Comparison of ENCODE assay signal across 27 mouse cellular contexts in the genomic region with DNA sequence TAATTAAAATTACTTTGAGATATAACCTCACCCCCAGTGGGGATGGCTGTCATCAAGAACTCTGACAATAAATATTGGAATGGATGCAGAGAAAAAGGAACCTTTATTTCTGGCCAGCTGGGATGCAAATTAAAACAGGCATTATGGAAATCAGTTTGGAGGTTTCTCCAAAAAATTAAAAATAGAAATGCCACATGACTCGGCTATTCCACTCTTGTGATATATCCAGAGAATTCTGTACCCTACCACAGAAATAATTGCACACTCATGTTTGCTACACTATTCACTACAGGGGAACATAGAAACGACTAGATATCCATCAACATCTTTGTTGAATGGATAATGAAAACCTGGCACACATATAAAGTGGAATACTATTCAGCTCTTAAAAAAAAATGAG. TPM values are rescaled to one million over a fixed set of nuclear protein-coding genes. Genes with fewer than 3 reads are reported as not detected.
A peak's percentile ranks its signal among the peaks of the same experiment; 100 is the strongest.
DNase-seq lines count a peak whose midpoint lies in the region; ATAC-seq and TF ChIP-seq lines count a peak whose summit lies in the region.
"Had no signal": no experiment of that assay in that cellular context is flagged by ENCODE, and none has a peak within 500 bp of the region (broad histone marks: within the 10 kb centered on the region; RNA-seq: fewer than 3 reads in every experiment).

No protein-coding gene starts in this region.

- no peak for TF ChIP-seq CTCF in bone marrow macrophage, adult 2 months (IDR thresholded peaks at IDR 0.05; ENCODE audit: low read depth, low read length)

- TF ChIP-seq POLR2A in bone marrow macrophage, adult 2 months (IDR thresholded peaks at IDR 0.05; ENCODE audit: borderline replicate concordance, low read depth, low read length): no peak

- H3K27ac ChIP-seq in forebrain, embryonic 16.5 days (ENCODE audit: low read length): no peak overlapping the region
- H3K27ac ChIP-seq in forebrain, embryonic 15.5 days (replicated peaks): no peak overlapping the region
- peak overlapping the region; percentile 70 for H3K27ac ChIP-seq in bone marrow macrophage, adult 2 months (ENCODE audit: insufficient read depth, low read depth, low read length)
- H3K27ac ChIP-seq: embryonic facial prominence, embryonic 13.5 days; embryonic facial prominence, embryonic 15.5 days; forebrain, embryonic 10.5 days; forebrain, embryonic 12.5 days had no signal

- WGBS in forebrain, embryonic 16.5 days: 57% methylated on average over 2 of the region's 2 CpGs
- WGBS in forebrain, embryonic 15.5 days: 59% methylated on average over 2 of the region's 2 CpGs

- no peak for DNase-seq in frontal cortex, postnatal 25 days (ENCODE audit: low spot score in 2 of 2)
- DNase-seq in telencephalon, adult 2 months (ENCODE audit: low read depth, low spot score): peak; percentile 12
- no peak for DNase-seq in embryo, embryonic 10 days (ENCODE audit: low spot score)
- DNase-seq: adrenal gland, adult 8-10 months; adrenal gland, postnatal 14 days; adrenal gland, postnatal 36 days; B cell, adult 2 months; cerebellum, adult 11-12 months; cerebellum, adult 2 months; cerebellum, adult 9-10 months; cerebellum, postnatal 10 days; cerebellum, postnatal 25 days; embryo, embryonic 11 days had no signal

- no peaks in the 10 kb centered on the region for H3K36me3 ChIP-seq in forebrain, embryonic 16.5 days (ENCODE audit: control insufficient read depth, insufficient read depth)
- no peaks in the 10 kb centered on the region for H3K36me3 ChIP-seq in forebrain, embryonic 15.5 days
- H3K36me3 ChIP-seq: embryonic facial prominence, embryonic 13.5 days; embryonic facial prominence, embryonic 15.5 days; forebrain, embryonic 10.5 days; forebrain, embryonic 12.5 days; G1E had no signal

- H3K4me3 ChIP-seq in forebrain, embryonic 16.5 days (replicated peaks; ENCODE audit: low read length): no peak overlapping the region
- no peak overlapping the region for H3K4me3 ChIP-seq in forebrain, embryonic 15.5 days
- H3K4me3 ChIP-seq in bone marrow macrophage, adult 2 months (ENCODE audit: insufficient read depth, low read length): no peak overlapping the region
- H3K4me3 ChIP-seq: embryonic facial prominence, embryonic 13.5 days; embryonic facial prominence, embryonic 15.5 days; erythroblast, embryonic 14.5 days; forebrain, embryonic 10.5 days; forebrain, embryonic 12.5 days had no signal

- ATAC-seq in forebrain, embryonic 16.5 days: peak; percentile 50; the same call in 1 of the 2 replicates
- ATAC-seq in forebrain, embryonic 15.5 days (replicated peaks): no peak
- ATAC-seq in frontal cortex, adult (ENCODE audit: low TSS enrichment): peak; percentile 88
- ATAC-seq: activated CD4-positive, CD25-positive, alpha-beta regulatory T cell, adult 4 months; CD4-positive, CD25-positive, alpha-beta regulatory T cell, adult 4 months; Patski had no signal

- H3K9me3 ChIP-seq in forebrain, embryonic 16.5 days (ENCODE audit: control insufficient read depth, low read length): peaks cover 2% of the 10 kb centered on the region; the same call in 1 of the 2 replicates
- no peaks in the 10 kb centered on the region for H3K9me3 ChIP-seq in forebrain, embryonic 15.5 days
- H3K9me3 ChIP-seq: embryonic facial prominence, embryonic 13.5 days; embryonic facial prominence, embryonic 15.5 days; forebrain, embryonic 10.5 days; forebrain, embryonic 12.5 days had no signal

- H3K4me2 ChIP-seq in forebrain, embryonic 16.5 days (ENCODE audit: low read length): no peak overlapping the region
- H3K4me2 ChIP-seq in forebrain, embryonic 15.5 days (replicated peaks): no peak overlapping the region
- H3K4me2 ChIP-seq: embryonic facial prominence, embryonic 13.5 days; embryonic facial prominence, embryonic 15.5 days; forebrain, embryonic 12.5 days had no signal

- H3K4me1 ChIP-seq in forebrain, embryonic 16.5 days (replicated peaks; ENCODE audit: control insufficient read depth, insufficient read depth, low read length): no peaks in the 10 kb centered on the region
- H3K4me1 ChIP-seq in forebrain, embryonic 15.5 days: no peaks in the 10 kb centered on the region
- peaks cover 23% of the 10 kb centered on the region for H3K4me1 ChIP-seq in bone marrow macrophage, adult 2 months (ENCODE audit: control insufficient read depth, insufficient read depth, low read length)
- H3K4me1 ChIP-seq: embryonic facial prominence, embryonic 13.5 days; embryonic facial prominence, embryonic 15.5 days; forebrain, embryonic 12.5 days had no signal

- H3K9ac ChIP-seq in forebrain, embryonic 16.5 days (replicated peaks; ENCODE audit: low read depth, low read length): no peak overlapping the region
- no peak overlapping the region for H3K9ac ChIP-seq in forebrain, embryonic 15.5 days (replicated peaks)
- H3K9ac ChIP-seq: embryonic facial prominence, embryonic 13.5 days; embryonic facial prominence, embryonic 15.5 days; forebrain, embryonic 12.5 days had no signal

- H3K27me3 ChIP-seq in forebrain, embryonic 16.5 days (replicated peaks; ENCODE audit: control insufficient read depth, insufficient read depth, low read length): no peaks in the 10 kb centered on the region
- H3K27me3 ChIP-seq in forebrain, embryonic 15.5 days: no peaks in the 10 kb centered on the region
- H3K27me3 ChIP-seq: CH12.LX; embryonic facial prominence, embryonic 13.5 days; embryonic facial prominence, embryonic 15.5 days; forebrain, embryonic 12.5 days; Patski had no signal

RNA-seq across cellular contexts. Expression of gene Slc35g1, which starts 33.9 kb away (rescaled TPM):
- 1.3 and 1.6 TPM in 2 replicates for polyA plus RNA-seq in forebrain, embryonic 16.5 days (2015; fragmentation: Nextera tagmentation; extraction: Ambion mirVana)
- polyA plus RNA-seq in forebrain, embryonic 15.5 days (2015; fragmentation: Nextera tagmentation; extraction: Ambion mirVana): 1.1 and 1.4 TPM in 2 replicates
- 3.6 and 5.7 TPM in 2 replicates for polyA plus RNA-seq in bone marrow macrophage, adult 2 months (2012; ENCODE audit: insufficient read depth, insufficient read length, missing spikeins)
